Mouse (Mus musculus) C2C12 (cell line): ENCODE data around the gene Csnk1e. TPM values are rescaled to one million over a fixed set of nuclear protein-coding genes. Genes with fewer than 3 reads are reported as not detected.

ENCODE experiments used
- H3K27me3 ChIP-seq: one replicate; pipeline ENCODE4 v1.6.1; 2011; ENCODE audit not compliant: control insufficient read depth, insufficient read depth, insufficient read length
- H3K36me3 ChIP-seq: one replicate; pipeline ENCODE4 v1.6.1; 2011; ENCODE audit not compliant: control insufficient read depth, insufficient read depth
- H3K4me3 ChIP-seq: one replicate; pipeline ENCODE4 v1.5.1; 2011; ENCODE audit warnings: mild to moderate bottlenecking, control low read depth; ENCODE audit not compliant: poor library complexity, insufficient read depth, severe bottlenecking
- H3K79me2 ChIP-seq: one replicate; pipeline ENCODE4 v1.6.1; 2011; ENCODE audit not compliant: control insufficient read depth, insufficient read depth
- H3K79me3 ChIP-seq: one replicate; pipeline ENCODE4 v1.6.1; 2011; ENCODE audit warnings: low read depth, control low read depth
- H3ac ChIP-seq: one replicate; pipeline ENCODE3; 2011; ENCODE audit warnings: low read depth; ENCODE audit not compliant: control insufficient read depth, insufficient read length
- CEBPB ChIP-seq: IDR thresholded peaks from one replicate; pipeline ENCODE4 v1.6.1; 2011; ENCODE audit warnings: low read depth, mild to moderate bottlenecking, control low read depth, moderate library complexity
- CTCF ChIP-seq: IDR thresholded peaks from one replicate; pipeline ENCODE4 v1.5.1; 2011; ENCODE audit not compliant: control insufficient read depth, insufficient read depth, insufficient read length
- FOSL1 ChIP-seq: IDR thresholded peaks from one replicate; pipeline ENCODE4 v1.8.0; 2011; ENCODE audit warnings: mild to moderate bottlenecking, low read length; ENCODE audit not compliant: poor library complexity, insufficient read depth, severe bottlenecking
- MAX ChIP-seq: IDR thresholded peaks from one replicate; pipeline ENCODE4 v1.6.1; 2011; ENCODE audit warnings: mild to moderate bottlenecking, control low read depth
- MYOD1 ChIP-seq: IDR thresholded peaks from one replicate; pipeline ENCODE4 v1.6.1; 2011; ENCODE audit warnings: low read depth; ENCODE audit not compliant: control insufficient read depth, insufficient read length
- MYOG ChIP-seq: IDR thresholded peaks from one replicate; pipeline ENCODE4 v1.6.1; 2011; ENCODE audit not compliant: control insufficient read depth, insufficient read length; ENCODE audit errors: extremely low read depth
- USF1 ChIP-seq: IDR thresholded peaks from one replicate; pipeline ENCODE4 v1.6.1; 2011; ENCODE audit warnings: low read depth, mild to moderate bottlenecking, control low read depth, moderate library complexity
- polyA plus RNA-seq: library from polyadenylated mRNA; unstranded; fragments of >200 nt; fragmentation: generic; extraction: Trizol; gene quantifications from one replicate; pipeline ENCODE4 v1.2.1, GENCODE M21; 2012; ENCODE audit warnings: missing spikeins

Gene Csnk1e
- polyA plus RNA-seq, 1 experiment, result 98.6 TPM

- H3ac ChIP-seq, result no peak overlapping the region
- TF ChIP-seq CEBPB, result no peak
- TF ChIP-seq MYOG, result no peak
- TF ChIP-seq MYOD1, result no peak
- TF ChIP-seq FOSL1, result no peak
- H3K4me3 ChIP-seq, result no peak overlapping the region
- H3K79me2 ChIP-seq, result no peaks in the 10 kb centered on the region
- no peaks in the 10 kb centered on the region for H3K79me3 ChIP-seq
- H3K36me3 ChIP-seq, result no peaks in the 10 kb centered on the region
- H3K27me3 ChIP-seq, result no peaks in the 10 kb centered on the region
Observed at GRCm38 (mm10) chr15:79409077-79409573, 46.2 kb downstream of the Csnk1e start.

GRCm38 (mm10) chr15:79406564-79406963 lies 48.8 kb downstream of the Csnk1e start:
- H3K36me3 ChIP-seq, result no peaks in the 10 kb centered on the region
- no peaks in the 10 kb centered on the region for H3K27me3 ChIP-seq
- H3K79me2 ChIP-seq, result peaks cover 16% of the 10 kb centered on the region
- H3K4me3 ChIP-seq, result no peak overlapping the region
- TF ChIP-seq USF1, result no peak
- TF ChIP-seq CEBPB, result no peak
- TF ChIP-seq FOSL1, result no peak
- TF ChIP-seq MYOG, result no peak
- no peak for TF ChIP-seq CTCF
- no peak for TF ChIP-seq MAX
- TF ChIP-seq MYOD1, result no peak
- H3ac ChIP-seq, result no peak overlapping the region
- peaks cover 11% of the 10 kb centered on the region for H3K79me3 ChIP-seq

GRCm38 (mm10) chr15:79404277-79404676 lies 51.1 kb downstream of the Csnk1e start:
- Histone ChIP-seq H3K79me3 (peaks cover 30% of the 10 kb centered on the region), H3K36me3 (no peaks in the 10 kb centered on the region), H3K4me3 (no peak overlapping the region), H3ac (no peak overlapping the region), H3K79me2 (peaks cover 39% of the 10 kb centered on the region), H3K27me3 (no peaks in the 10 kb centered on the region)
- TF ChIP-seq MAX (no peak), FOSL1 (no peak), MYOG (no peak), CTCF (no peak)

GRCm38 (mm10) chr15:79403763-79404210 lies 51.6 kb downstream of the Csnk1e start:
- Histone ChIP-seq H3K36me3 (no peaks in the 10 kb centered on the region), H3K4me3 (peak overlapping the region; percentile 94), H3K79me2 (peaks cover 43% of the 10 kb centered on the region), H3K79me3 (peaks cover 34% of the 10 kb centered on the region), H3ac (peak overlapping the region; percentile 86), H3K27me3 (no peaks in the 10 kb centered on the region)
- TF ChIP-seq USF1 (no peak), MYOD1 (no peak), MYOG (no peak), MAX (no peak), CTCF (no peak)

GRCm38 (mm10) chr15:79402836-79403762 lies 52.3 kb downstream of the Csnk1e start, which contains the start of gene Tmem184b:
Gene Tmem184b (minus strand): TSS chr15:79403569.
- peaks cover 50% of the 10 kb centered on the region for H3K79me2 ChIP-seq
- H3ac ChIP-seq, result peak within 1 kb of the TSS; percentile 86
- TF ChIP-seq CEBPB (no peak), MYOG (no peak), USF1 (no peak), CTCF (peak; percentile 11), MAX (peak; percentile 36), MYOD1 (no peak), FOSL1 (no peak)
- H3K27me3 ChIP-seq, result no peaks in the 10 kb centered on the region
- H3K4me3 ChIP-seq, result peak within 1 kb of the TSS; percentile 94
- peaks cover 6% of the 10 kb centered on the region for H3K36me3 ChIP-seq
- H3K79me3 ChIP-seq, result peaks cover 41% of the 10 kb centered on the region

GRCm38 (mm10) chr15:79402176-79402575 lies 53.2 kb downstream of the Csnk1e start:
- peaks cover 60% of the 10 kb centered on the region for H3K79me2 ChIP-seq
- peaks cover 43% of the 10 kb centered on the region for H3K79me3 ChIP-seq
- H3K4me3 ChIP-seq, result peak overlapping the region; percentile 94
- peaks cover 8% of the 10 kb centered on the region for H3K36me3 ChIP-seq
- H3ac ChIP-seq, result peak overlapping the region; percentile 81
- TF ChIP-seq USF1, result no peak
- no peak for TF ChIP-seq FOSL1
- no peak for TF ChIP-seq MYOG
- no peak for TF ChIP-seq CEBPB
- no peak for TF ChIP-seq MYOD1
- H3K27me3 ChIP-seq, result no peaks in the 10 kb centered on the region
